Mouse (Mus musculus): ENCODE measurements around the gene Zfp987. TPM values are rescaled to one million over a fixed set of nuclear protein-coding genes. Genes with fewer than 3 reads are reported as not detected.
"Not testable (repeated sequence)": the region's sequence is repeated elsewhere in the genome, so short reads cannot be mapped to it uniquely, and the experiment has no call there.

Zfp987 gene
- polyA plus RNA-seq, 1 experiment from 2014 or later, result not detected

DNA sequence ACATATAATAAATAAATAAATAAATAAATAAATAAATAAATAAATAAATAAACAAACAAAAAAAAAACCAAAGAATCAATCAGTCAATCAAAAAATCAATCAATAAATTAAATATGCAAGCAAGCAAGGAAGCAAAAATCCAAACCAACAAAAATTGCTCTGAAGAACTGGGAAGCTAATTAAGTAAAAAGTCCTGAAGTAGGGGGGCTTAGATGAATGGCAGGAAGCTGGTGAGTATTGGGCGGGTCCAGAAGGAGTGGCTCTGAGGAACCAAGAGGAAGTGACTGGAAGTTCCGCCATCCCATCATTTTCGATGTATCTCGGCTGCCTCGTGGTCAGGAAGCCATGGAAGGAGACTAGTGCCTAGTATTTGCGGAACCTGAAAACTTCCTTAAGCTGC, 59.4 kb downstream of the Zfp987 start, which contains the start of gene Zfp600:
TSS of gene Zfp600 (plus strand) at position 301 of the 400 bp plus-strand sequence.
- H3K4me2 ChIP-seq (ENCODE audit: low read length); ATAC-seq (ENCODE audit: insufficient number of reproducible peaks, insufficient read depth, low FRiP score, low read depth); H3K9me3 ChIP-seq (ENCODE audit: control insufficient read depth, low read length); H3K4me1 ChIP-seq (ENCODE audit: control insufficient read depth in 2 of 2, insufficient read depth in 2 of 2, low read length in 2 of 2); H3K9ac ChIP-seq (ENCODE audit: low read length); H3K4me3 ChIP-seq (ENCODE audit: control insufficient read depth in 1 of 2, insufficient read depth in 1 of 2, low read depth in 1 of 2, low read length in 2 of 2); H3K36me3 ChIP-seq (ENCODE audit: control insufficient read depth, insufficient read depth, low read length); H3K27ac ChIP-seq (replicated peaks in 1 of 2; ENCODE audit: control insufficient read depth in 1 of 2, insufficient read depth in 1 of 2, low read depth in 2 of 2, low read length in 2 of 2); H3K27me3 ChIP-seq (ENCODE audit: control insufficient read depth, insufficient read depth, low read length): not testable (repeated sequence)
- WGBS, result no CpG with 5 or more reads among the region's 6 CpGs

DNA sequence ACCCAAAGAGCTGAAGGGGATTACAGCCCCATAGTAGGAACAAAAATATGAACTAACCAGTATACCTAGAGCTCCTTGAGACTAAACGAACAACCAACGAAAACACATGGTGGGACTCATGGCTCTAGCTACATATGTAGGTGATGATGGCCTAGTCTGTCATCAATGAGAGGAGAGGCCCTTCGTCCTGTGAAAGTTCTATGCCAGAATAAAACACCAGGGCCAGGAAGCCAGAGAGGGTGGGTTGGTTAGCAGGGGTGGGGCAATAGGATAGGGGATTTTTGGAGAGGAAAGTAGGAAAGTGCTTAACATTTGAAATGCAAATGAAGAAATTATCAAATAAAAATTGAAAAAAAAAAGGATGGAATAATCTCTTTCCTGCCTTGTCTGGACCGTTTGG, 65.8 kb downstream of the Zfp987 start:
- H3K27ac ChIP-seq (replicated peaks in 1 of 2; ENCODE audit: control insufficient read depth in 1 of 2, insufficient read depth in 1 of 2, low read depth in 2 of 2, low read length in 2 of 2); H3K27me3 ChIP-seq (ENCODE audit: control insufficient read depth, insufficient read depth, low read length); H3K4me1 ChIP-seq (ENCODE audit: control insufficient read depth in 2 of 2, insufficient read depth in 2 of 2, low read length in 2 of 2); H3K4me2 ChIP-seq (ENCODE audit: low read length); ATAC-seq (ENCODE audit: insufficient number of reproducible peaks, insufficient read depth, low FRiP score, low read depth); H3K4me3 ChIP-seq (ENCODE audit: control insufficient read depth in 1 of 2, insufficient read depth in 1 of 2, low read depth in 1 of 2, low read length in 2 of 2); H3K9ac ChIP-seq (ENCODE audit: low read length); H3K9me3 ChIP-seq (ENCODE audit: control insufficient read depth, low read length); H3K36me3 ChIP-seq (ENCODE audit: control insufficient read depth, insufficient read depth, low read length): not testable (repeated sequence)
- WGBS, result 80% methylated on average over 2 of the region's 4 CpGs

- WGBS, result 74% methylated on average over 3 of the region's 3 CpGs
- not testable (repeated sequence) for H3K4me3 ChIP-seq (ENCODE audit: control insufficient read depth in 1 of 2, insufficient read depth in 1 of 2, low read depth in 1 of 2, low read length in 2 of 2); H3K27ac ChIP-seq (replicated peaks in 1 of 2; ENCODE audit: control insufficient read depth in 1 of 2, insufficient read depth in 1 of 2, low read depth in 2 of 2, low read length in 2 of 2); H3K4me1 ChIP-seq (ENCODE audit: control insufficient read depth in 2 of 2, insufficient read depth in 2 of 2, low read length in 2 of 2); H3K27me3 ChIP-seq (ENCODE audit: control insufficient read depth, insufficient read depth, low read length); H3K9ac ChIP-seq (ENCODE audit: low read length); H3K36me3 ChIP-seq (ENCODE audit: control insufficient read depth, insufficient read depth, low read length); H3K4me2 ChIP-seq (ENCODE audit: low read length)
- peak; percentile 45; the same call in 1 of the 2 replicates for ATAC-seq (ENCODE audit: insufficient number of reproducible peaks, insufficient read depth, low FRiP score, low read depth)
- H3K9me3 ChIP-seq (ENCODE audit: control insufficient read depth, low read length), result peaks cover 11% of the 10 kb centered on the region
Observed at GRCm38 (mm10) chr4:146167202-146167832, 70.2 kb downstream of the Zfp987 start.

GRCm38 (mm10) chr4:146167879-146168532, 70.9 kb downstream of the Zfp987 start:
- H3K27me3 ChIP-seq (ENCODE audit: control insufficient read depth, insufficient read depth, low read length); H3K4me2 ChIP-seq (ENCODE audit: low read length); H3K27ac ChIP-seq (replicated peaks in 1 of 2; ENCODE audit: control insufficient read depth in 1 of 2, insufficient read depth in 1 of 2, low read depth in 2 of 2, low read length in 2 of 2); H3K4me3 ChIP-seq (ENCODE audit: control insufficient read depth in 1 of 2, insufficient read depth in 1 of 2, low read depth in 1 of 2, low read length in 2 of 2); H3K36me3 ChIP-seq (ENCODE audit: control insufficient read depth, insufficient read depth, low read length); H3K9ac ChIP-seq (ENCODE audit: low read length); H3K4me1 ChIP-seq (ENCODE audit: control insufficient read depth in 2 of 2, insufficient read depth in 2 of 2, low read length in 2 of 2): not testable (repeated sequence)
- H3K9me3 ChIP-seq (ENCODE audit: control insufficient read depth, low read length), result peaks cover 11% of the 10 kb centered on the region
- ATAC-seq (ENCODE audit: insufficient number of reproducible peaks, insufficient read depth, low FRiP score, low read depth), result peak; percentile 32; the same call in 1 of the 2 replicates
- 72% methylated on average over 10 of the region's 10 CpGs for WGBS

DNA sequence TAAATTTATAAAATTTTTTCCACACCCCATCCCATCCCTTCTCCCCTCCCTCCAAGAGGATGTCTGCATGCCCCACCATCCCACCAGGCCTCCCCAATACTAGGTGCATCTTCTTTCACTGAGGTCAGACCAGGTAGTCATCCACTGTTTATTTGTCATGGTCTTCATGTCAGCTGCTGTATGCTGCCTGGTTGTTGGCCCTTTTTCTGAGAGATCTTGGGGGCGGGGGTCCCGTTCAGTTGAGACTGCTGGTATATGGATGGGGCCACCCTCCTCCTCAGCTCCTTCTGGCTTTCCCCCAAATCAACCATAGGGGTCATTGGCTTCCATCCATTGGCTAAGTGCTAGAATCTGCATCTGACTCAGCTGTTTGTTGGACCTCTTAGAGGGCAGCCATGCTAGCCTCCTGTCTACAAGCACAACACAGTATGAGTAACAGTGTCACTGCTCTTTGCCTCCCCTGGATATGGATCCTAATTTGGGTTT, 71.7 kb downstream of the Zfp987 start:
- H3K9me3 ChIP-seq (ENCODE audit: control insufficient read depth, low read length), result peaks cover 16% of the 10 kb centered on the region
- H3K4me3 ChIP-seq (ENCODE audit: control insufficient read depth in 1 of 2, insufficient read depth in 1 of 2, low read depth in 1 of 2, low read length in 2 of 2); H3K36me3 ChIP-seq (ENCODE audit: control insufficient read depth, insufficient read depth, low read length); H3K4me1 ChIP-seq (ENCODE audit: control insufficient read depth in 2 of 2, insufficient read depth in 2 of 2, low read length in 2 of 2); H3K27me3 ChIP-seq (ENCODE audit: control insufficient read depth, insufficient read depth, low read length); H3K27ac ChIP-seq (replicated peaks in 1 of 2; ENCODE audit: control insufficient read depth in 1 of 2, insufficient read depth in 1 of 2, low read depth in 2 of 2, low read length in 2 of 2); H3K9ac ChIP-seq (ENCODE audit: low read length); H3K4me2 ChIP-seq (ENCODE audit: low read length): not testable (repeated sequence)
- no CpG with 5 or more reads among the region's 2 CpGs for WGBS
- peak; percentile 73 for ATAC-seq (ENCODE audit: insufficient number of reproducible peaks, insufficient read depth, low FRiP score, low read depth)

- H3K27me3 ChIP-seq (ENCODE audit: control insufficient read depth, insufficient read depth, low read length); H3K27ac ChIP-seq (replicated peaks in 1 of 2; ENCODE audit: control insufficient read depth in 1 of 2, insufficient read depth in 1 of 2, low read depth in 2 of 2, low read length in 2 of 2); H3K4me1 ChIP-seq (ENCODE audit: control insufficient read depth in 2 of 2, insufficient read depth in 2 of 2, low read length in 2 of 2); H3K9me3 ChIP-seq (ENCODE audit: control insufficient read depth, low read length); H3K9ac ChIP-seq (ENCODE audit: low read length); H3K4me2 ChIP-seq (ENCODE audit: low read length); H3K36me3 ChIP-seq (ENCODE audit: control insufficient read depth, insufficient read depth, low read length); H3K4me3 ChIP-seq (ENCODE audit: control insufficient read depth in 1 of 2, insufficient read depth in 1 of 2, low read depth in 1 of 2, low read length in 2 of 2): not testable (repeated sequence)
- WGBS, result 58% methylated on average over 3 of the region's 4 CpGs
- peak; percentile 69 for ATAC-seq (ENCODE audit: insufficient number of reproducible peaks, insufficient read depth, low FRiP score, low read depth)
Observed at GRCm38 (mm10) chr4:146173378-146174226, 76.5 kb downstream of the Zfp987 start.

Data from heart, embryonic 14.5 days (tissue).